Mouse (Mus musculus): ENCODE data around the gene Fhdc1. TPM values are rescaled to one million over a fixed set of nuclear protein-coding genes. Genes with fewer than 3 reads are reported as not detected.

The Fhdc1 gene
- 1,003 and 1,359 TPM in 2 replicates for total RNA-seq (2015; ENCODE audit: low replicate concordance)
- total RNA-seq (2017; ENCODE audit: low replicate concordance) = 527 and 596 TPM in 2 replicates

DNA sequence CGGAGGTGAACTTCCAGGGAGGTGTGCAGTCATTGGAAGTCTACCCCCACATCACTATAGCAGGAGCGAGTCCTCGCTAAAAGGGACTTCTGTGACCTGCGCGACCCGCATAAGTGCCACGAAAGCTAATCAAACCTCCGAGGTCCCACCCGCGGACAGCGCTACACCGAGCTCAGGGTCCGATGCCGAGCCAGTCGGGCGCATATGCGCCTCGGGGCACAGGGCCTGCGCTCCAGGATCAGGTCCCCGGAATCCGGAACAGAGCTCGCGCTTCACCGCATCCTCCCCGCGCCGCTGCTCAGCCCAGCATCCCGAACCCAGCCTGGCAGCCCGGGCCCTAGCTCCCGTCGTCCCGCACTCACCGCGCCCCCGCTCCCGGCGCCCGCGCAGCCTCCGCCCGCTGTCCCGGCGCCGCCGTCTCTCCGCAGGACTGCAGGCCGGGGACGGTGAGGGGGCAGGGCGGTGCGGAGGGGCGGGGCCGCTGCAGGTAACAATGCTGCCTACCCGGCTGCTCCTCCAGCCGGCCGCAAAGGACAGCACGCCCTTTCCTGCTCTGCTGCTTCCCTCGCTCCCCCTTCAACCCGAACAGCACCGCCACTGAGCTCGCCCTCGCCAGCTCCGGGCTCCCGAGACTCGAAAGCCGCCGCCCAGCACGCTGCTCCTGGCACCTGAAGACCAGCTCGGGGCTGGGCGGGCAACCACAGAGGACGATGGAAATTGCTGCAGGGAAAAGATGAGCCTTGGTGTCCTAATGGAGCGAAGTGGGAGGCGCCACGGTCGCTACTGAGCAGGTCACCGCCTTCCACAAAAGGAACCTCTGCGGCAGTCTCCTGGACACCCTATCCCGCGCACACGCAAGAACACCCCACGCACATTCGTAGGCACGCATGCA is at the start of gene Fhdc1:
Gene Fhdc1, minus strand, starts transcription at position 424 of the 892 bp plus-strand sequence.
- ATAC-seq (replicated peaks; ENCODE audit: low FRiP score, poor library complexity, severe bottlenecking) = peak; percentile 40

DNA sequence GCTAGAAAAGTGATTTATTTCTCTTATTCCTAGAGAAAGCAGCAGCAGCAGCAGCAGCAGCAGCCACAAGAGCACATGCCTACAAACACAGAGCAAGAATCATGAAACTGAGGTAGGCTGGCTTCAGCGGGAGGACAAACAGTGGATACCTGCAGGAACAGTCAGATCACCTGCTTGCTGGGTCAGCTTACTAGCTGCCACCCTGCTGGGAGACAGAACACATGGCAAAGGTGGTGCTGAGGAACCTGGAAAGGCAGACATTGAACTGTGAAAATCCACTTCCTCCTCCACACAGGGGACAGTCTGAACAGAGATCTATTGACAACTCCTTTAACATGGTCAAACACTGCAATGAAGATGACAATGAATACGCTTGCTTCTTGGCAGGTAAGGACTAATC is 48.8 kb upstream of the Fhdc1 start:
- no peak for ATAC-seq (replicated peaks; ENCODE audit: low FRiP score, poor library complexity, severe bottlenecking)

DNA sequence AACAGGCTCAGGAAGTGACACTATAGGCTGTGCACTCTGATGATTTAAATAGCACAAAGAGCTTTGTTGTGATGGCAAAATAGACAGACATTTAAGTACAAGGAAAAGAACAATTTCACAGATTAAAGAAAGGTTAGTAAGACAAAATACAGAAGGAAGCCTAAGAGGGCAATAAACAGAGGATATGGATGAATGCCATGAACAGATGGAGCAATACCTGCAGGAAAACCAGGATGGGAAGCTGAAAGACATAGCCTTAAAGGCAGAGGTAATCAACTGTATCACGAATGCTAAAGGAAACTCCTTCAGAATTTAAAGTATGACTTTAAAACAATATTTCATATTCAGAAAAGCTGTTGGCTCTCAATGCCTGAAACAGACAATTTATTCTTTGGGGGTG is 44.7 kb upstream of the Fhdc1 start:
- no peak for ATAC-seq (replicated peaks; ENCODE audit: low FRiP score, poor library complexity, severe bottlenecking)

DNA sequence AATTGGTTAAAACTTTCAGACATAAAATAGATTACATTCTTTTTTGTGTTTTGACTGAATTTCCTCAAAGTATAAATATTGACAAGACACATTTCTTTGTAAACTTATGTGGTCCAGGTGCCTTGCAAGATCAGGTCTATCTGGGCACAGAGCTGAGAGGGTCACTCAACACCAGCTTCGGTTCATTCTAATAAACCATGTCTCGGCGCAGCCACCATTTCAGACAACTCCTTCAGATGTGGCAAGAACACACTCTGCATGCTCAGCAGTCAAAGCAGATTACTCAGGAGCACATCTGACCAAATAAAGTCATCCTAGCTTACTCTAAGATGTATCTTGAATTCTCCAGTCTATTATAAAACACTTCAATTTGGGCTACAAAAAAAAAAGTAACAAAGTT is 35.9 kb upstream of the Fhdc1 start:
- no peak for ATAC-seq (replicated peaks; ENCODE audit: low FRiP score, poor library complexity, severe bottlenecking)

DNA sequence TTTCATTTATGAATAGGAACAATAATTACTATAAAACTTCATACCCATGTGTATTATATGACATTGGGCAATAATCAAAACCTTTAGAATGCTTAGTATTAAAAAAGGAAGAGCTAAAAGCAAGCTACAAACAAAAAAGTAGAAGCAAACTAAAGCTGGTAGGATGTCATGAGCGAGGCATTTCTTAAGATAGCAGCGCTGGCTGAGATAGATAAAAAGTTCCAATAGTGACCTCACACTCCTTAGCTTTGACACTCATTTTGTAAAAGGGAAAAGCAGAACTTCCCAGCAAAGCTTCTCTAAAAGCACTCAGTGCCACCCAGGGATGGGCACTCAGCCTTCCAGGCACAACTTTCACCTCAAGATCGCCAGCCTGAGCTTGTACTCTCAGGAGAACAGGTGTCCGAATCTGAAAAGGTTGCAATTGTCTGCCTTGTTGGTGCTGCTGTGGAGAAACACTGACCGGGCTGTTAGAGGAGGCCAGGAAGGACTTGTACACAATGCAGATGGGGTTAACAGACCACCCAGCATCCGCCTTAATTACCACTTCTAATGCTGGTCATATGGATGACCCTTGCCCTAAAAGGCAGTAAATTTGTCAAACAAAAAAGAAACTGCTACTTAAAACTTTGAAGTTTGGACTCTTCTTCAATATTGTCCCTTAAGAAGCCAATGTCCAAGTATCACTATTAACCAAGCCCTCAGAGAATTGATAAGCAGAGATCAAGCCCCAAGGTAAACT is 32.7 kb upstream of the Fhdc1 start:
- no peak for ATAC-seq (replicated peaks; ENCODE audit: low FRiP score, poor library complexity, severe bottlenecking)

DNA sequence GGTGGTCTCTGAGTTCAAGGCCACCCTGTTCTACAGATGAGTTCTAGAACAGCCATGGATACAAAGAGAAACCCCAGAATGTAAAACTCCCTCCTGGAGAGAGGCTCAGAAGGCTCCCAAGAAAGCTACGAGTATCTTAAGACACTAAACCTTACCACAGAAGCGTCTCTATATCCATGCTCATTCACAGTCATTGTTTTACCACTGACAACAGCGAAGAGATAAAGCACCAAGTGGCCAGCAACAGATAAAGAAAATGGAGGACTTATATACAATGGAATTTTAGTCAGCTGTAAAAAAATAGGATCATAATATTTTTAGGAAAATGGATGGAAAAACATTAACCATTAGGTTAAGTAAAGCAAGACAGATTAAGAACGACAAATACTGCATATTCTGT is 25.0 kb upstream of the Fhdc1 start:
- no peak for ATAC-seq (replicated peaks; ENCODE audit: low FRiP score, poor library complexity, severe bottlenecking)

DNA sequence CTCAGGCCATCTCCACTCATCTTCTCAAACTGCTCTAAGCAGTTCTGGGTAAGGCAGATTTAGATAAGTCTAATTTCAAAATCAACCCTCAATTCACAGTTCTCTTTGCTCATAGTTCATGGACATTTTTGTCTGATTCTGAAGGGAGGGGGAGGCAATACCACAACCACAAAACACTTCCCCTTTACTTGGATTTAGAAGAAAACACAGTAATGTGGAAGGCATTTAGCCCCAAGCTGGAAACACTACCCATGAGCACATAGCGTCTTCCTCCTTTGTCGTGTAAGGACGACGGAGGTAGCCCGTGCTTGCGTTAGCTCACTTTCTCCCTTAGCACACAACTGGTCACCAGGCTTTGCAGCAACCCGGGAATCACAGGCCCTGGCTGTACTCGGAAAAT is 24.1 kb upstream of the Fhdc1 start:
- no peak for ATAC-seq (replicated peaks; ENCODE audit: low FRiP score, poor library complexity, severe bottlenecking)

DNA sequence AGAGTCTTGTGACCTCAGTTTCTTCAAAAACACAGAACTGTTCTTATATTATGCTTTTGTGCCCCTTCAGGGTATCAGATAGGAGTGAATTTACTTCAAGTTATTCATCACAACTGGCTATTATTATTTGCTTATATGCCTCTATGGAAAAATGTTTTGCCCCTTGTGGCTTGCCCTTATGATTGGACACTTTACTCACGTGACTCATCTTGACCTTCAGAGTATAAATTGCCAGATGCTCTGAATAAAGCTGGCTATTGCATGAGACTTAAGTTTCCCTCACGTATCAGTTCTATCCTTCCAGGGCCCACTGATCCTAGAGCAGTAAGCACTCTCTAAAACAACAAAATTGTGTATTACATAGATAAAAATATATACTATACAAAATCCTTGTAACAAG is 21.9 kb upstream of the Fhdc1 start:
- no peak for ATAC-seq (replicated peaks; ENCODE audit: low FRiP score, poor library complexity, severe bottlenecking)

DNA sequence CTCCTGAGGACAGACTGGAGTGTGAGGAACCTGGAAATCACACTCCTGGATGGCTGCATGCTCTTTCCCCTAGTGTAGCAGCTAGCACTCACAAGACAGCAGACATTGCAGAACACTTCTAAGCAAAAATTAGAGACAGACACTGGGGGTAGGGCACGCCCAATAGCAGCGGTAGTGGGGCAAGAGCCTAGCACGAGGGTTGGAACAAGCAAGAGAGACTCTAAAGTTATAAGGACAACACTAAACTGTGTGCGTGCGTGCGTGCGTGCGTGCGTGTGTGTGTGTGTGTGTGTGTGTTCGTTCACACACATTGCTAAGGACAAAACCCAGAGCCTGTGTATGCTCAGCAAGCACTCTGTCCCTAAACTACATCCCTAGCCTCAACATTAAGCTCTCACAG is 20.3 kb upstream of the Fhdc1 start:
- no peak for ATAC-seq (replicated peaks; ENCODE audit: low FRiP score, poor library complexity, severe bottlenecking)

DNA sequence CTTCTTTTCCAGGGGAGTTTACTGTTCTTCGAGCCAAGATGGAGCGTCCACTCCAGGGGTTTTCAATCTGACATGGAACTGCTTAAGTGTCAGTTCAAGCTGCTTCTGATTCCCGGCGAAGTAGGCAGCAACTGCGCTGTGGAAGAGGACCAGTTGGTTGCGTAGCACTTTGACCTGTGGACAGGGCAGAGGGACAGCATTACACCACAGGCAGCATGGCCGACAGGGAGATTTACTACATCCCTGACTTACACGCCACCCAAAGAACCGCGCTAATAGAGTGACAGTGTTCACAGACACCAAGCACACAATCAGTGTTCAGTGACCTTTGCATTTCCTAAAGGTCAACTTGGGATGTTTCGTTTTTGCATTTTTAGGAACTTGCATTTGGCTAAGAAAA is 17.5 kb upstream of the Fhdc1 start:
- ATAC-seq (replicated peaks; ENCODE audit: low FRiP score, poor library complexity, severe bottlenecking) = no peak

DNA sequence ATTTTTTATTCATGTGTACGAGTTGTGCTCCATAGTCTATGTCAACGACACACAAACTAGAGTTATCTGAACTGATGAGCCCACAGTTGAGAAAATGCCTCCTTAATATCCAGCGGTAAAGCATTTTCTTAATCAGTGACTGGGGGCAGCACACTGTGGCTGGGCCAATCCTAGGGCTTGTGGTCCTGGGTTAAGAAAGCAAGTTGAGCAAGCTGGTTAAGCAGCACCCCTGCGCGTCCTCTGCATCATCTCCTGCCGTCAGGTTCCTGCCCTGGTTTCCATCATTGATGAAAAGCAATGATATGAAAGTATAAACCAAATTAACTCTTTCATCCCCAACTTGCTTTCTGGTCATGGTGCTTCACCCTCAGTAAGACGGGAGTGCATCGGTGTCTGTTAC is 12.4 kb upstream of the Fhdc1 start:
- ATAC-seq (replicated peaks; ENCODE audit: low FRiP score, poor library complexity, severe bottlenecking) = no peak

DNA sequence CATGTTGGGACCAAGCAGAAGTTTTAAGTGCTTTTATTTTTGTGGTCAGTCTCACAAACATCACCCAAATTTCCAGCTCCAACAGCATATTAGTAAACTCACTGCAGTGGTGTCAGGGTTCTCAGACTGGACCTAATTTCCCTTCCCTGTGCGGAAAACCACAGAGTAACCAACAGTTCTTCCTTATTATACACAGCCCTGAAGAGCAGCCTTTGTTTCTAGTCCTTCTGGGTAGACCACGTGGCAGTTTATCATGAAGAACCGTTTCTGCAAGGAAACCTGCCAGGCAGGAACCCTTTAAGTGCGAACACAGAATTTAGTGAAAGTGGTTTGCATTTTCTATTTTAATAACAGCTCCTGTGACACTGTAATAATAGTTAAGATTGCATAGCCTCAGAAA is 11.9 kb upstream of the Fhdc1 start:
- no peak for ATAC-seq (replicated peaks; ENCODE audit: low FRiP score, poor library complexity, severe bottlenecking)

DNA sequence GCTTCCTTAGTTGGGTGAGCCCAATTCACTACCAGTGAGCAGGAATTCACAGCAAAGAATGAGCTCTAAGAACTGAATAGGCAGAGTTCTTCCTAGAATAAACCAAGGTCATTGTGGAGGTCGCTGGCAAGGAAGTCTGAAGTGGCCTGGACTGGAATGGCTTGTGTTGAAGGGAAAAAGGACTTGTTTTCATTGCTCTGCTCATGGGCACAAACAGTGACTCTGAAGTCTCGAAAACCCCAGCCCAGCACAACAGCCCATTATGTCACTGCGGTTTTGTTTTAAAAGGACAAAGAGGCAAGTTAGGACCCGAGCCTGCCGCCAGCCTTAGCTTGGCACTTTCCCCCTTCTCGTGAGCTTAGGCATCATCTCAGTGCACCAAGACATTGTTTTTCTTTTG is 8.5 kb upstream of the Fhdc1 start:
- ATAC-seq (replicated peaks; ENCODE audit: low FRiP score, poor library complexity, severe bottlenecking) = no peak

DNA sequence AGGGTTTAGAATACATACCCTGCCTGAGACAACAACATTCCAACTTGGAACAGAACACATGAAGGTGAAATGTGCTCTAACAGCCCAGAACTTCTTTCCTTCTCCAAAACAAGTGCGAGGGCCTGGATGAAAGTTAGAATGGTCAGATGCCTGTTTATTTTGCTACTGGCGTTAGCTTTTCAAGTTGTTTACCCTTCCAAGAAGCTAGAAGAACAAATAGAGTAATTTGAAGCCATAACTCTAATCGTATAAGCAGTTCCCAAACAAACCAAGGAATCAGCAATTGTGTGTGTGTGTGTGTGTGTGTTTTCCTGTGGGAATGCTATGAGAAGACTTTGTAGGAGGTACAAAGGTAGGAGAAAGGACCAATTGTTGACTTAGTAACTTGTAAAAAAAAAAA is 4.7 kb upstream of the Fhdc1 start:
- ATAC-seq (replicated peaks; ENCODE audit: low FRiP score, poor library complexity, severe bottlenecking) = no peak

DNA sequence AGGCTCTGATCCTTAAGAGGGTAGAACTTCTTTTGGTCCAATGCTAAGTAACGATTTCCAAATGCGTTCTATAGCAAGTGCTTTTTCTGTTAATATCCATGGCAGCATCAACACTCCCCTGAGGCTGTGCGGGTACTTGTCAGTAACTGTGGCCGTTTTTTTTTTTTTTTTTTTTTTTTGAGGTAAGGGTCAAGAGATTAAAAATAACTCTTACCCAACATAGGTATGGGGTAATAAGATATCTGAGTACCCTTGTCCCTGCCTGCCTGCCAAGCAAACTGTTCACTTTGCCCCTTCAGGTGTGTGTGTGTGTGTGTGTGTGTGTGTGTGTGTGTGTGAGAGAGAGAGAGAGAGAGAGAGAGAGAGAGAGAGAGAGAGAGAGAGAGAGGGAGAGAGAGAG is 4.1 kb upstream of the Fhdc1 start:
- ATAC-seq (replicated peaks; ENCODE audit: low FRiP score, poor library complexity, severe bottlenecking) = no peak

DNA sequence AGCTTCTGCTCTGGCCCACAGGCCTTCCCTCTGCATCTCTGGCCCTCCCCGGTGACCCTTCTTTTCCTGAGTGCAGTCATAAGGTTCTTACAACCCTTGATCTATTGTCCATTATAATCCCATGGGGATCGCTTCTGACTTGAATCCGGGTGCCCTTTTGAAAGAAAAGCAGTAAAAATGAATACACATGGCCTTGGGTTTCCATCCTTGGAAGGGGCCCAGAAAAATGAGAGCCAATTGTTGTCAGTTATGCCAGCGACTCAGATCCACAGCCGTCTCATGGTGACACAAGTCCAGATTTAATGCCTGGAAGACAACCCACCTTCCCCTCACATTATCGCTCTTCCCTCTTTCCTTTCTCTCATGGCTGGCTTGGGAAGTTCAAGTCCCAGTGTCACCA is 1.9 kb upstream of the Fhdc1 start:
- no peak for ATAC-seq (replicated peaks; ENCODE audit: low FRiP score, poor library complexity, severe bottlenecking)

DNA sequence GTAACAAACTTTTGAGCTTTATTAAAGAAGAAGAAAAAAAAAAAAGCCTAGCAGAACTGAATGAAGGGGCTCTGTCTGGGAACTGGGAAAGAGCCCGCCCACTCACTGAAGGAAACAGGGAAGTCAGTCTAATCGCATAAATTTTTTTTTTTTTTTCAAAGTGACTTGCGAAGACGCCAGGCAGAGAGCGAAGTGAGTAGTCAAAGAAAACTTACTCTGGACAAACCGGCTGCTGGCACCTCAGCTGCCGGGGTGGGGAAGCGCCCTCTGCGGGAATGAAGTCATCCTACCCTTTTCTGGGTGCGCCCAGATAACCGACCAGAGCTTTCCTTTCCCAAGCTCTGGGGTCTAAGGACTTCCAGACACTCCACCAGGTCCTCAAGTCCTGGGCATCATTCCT is 875 bp upstream of the Fhdc1 start:
- ATAC-seq (replicated peaks; ENCODE audit: low FRiP score, poor library complexity, severe bottlenecking) = peak; percentile 53

DNA sequence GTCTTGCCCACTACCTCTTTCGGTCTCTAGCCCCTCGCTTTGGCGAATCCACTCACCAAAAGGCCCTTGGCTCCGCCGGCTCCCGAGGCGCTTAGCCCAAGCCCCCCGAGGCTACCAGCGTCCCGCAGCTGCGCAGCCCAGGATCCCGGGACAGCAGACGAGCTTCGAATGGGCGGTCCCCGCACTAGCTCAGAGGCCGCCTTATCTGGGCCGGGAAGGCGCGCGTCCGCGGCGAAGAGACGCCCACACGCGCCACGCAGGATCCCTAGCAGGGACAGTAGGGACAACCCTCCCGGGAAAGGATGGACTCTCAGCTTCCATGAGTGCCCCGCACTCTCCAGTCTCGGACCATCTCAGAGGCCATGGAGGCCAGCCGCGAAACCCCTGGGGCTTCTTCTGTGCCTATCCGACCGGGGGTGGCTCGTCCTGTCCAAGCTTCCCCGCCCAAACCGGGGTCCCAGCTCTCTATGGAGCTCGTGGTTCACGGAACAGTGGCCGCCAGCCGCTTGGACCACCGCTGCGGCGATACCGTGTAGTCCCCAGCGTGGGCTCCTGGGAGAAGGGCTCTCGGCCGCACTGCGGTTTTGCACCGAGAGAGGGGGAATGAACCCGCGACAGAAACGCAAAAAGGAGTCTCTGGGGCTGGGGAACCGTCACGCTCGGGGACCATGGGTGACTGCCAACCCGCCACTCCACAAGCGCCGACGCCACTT is 780 bp downstream of the Fhdc1 start:
- peak; percentile 66 for ATAC-seq (replicated peaks; ENCODE audit: low FRiP score, poor library complexity, severe bottlenecking)

DNA sequence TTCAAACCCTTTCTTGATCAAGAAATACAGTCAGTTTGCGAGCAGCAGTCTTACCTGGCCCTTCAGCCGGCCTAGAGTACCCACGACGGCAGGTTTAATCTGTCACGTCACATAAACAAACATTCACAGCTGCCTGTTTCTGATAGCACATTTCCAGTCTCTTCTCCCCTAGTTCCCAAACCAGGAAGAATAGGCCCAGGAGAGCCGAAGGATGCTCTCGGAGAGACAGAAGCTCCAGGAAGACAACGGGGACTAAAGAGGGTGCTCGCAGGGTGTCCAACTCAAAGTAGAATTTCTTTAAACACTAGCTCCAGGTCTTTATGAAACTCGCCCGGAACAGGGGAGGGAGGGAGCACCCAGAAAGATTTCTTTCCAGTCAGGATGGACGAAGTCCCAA is 1.3 kb downstream of the Fhdc1 start:
- peak; percentile 44 for ATAC-seq (replicated peaks; ENCODE audit: low FRiP score, poor library complexity, severe bottlenecking)

DNA sequence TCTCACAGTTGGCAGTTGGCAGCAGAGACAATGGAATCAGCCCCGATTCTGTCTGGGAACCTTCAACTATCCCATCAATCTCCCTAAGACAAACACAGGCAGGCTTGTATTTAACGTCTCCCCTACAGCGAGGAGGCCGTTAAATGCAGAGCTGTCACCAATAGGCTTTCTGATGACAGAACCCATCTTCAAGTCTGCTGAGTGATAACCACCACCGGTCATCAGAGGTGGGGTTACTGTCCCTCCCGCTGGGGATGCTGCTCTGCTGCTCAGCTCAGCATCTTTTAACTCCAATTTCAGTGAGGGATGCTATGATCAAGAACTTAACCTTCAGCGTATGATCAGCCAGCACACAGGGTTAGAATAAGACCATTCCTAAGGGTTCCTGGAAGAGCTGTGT is 2.0 kb downstream of the Fhdc1 start:
- peak; percentile 48 for ATAC-seq (replicated peaks; ENCODE audit: low FRiP score, poor library complexity, severe bottlenecking)

DNA sequence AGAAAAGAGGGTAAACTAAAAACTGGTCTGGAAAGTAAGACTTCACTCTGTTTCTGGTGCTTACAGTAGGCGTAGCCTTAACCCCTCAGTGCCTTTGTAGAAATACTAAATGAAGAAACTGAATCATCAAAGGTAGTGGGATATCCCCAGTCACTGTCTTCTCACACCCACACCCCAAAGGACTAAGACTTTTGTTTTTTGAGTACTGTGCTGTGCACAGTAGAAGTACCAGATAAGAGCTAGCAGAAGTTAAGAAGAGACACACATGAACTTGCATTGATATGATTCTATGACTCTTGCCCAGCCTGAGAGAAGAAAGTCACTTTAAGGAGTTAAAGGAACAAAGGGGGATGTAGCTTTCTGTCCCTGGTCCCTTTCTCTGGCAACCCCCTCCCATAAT is 2.7 kb downstream of the Fhdc1 start:
- ATAC-seq (replicated peaks; ENCODE audit: low FRiP score, poor library complexity, severe bottlenecking) = no peak

Measured in erythroblast, adult 5-6 weeks (primary cell).